Mouse (Mus musculus): ENCODE measurements around the gene Prdx1. TPM values are rescaled to one million over a fixed set of nuclear protein-coding genes. Genes with fewer than 3 reads are reported as not detected.

Prdx1 gene
- polyA plus RNA-seq, 1 experiment from 2014 or later = 1,472 TPM

Other genes starting within 250 kb of the Prdx1 start
- gene Mast2, start 221.4 kb upstream of the Prdx1 start, polyA plus RNA-seq (2016; fragmentation: Nextera tagmentation; extraction: Ambion mirVana) = 15.4 and 15.9 TPM in 2 replicates
- 19.7 and 22.9 TPM in 2 replicates for gene Ipp, start 178.0 kb upstream of the Prdx1 start, polyA plus RNA-seq (2016; fragmentation: Nextera tagmentation; extraction: Ambion mirVana)
- gene Tmem69, start 129.6 kb upstream of the Prdx1 start, polyA plus RNA-seq (2016; fragmentation: Nextera tagmentation; extraction: Ambion mirVana) = 25.0 and 27.7 TPM in 2 replicates
- gene Gpbp1l1, start 127.9 kb upstream of the Prdx1 start, polyA plus RNA-seq (2016; fragmentation: Nextera tagmentation; extraction: Ambion mirVana) = 28.3 and 32.2 TPM in 2 replicates
- gene Ccdc17, start 88.9 kb upstream of the Prdx1 start, polyA plus RNA-seq (2016; fragmentation: Nextera tagmentation; extraction: Ambion mirVana) = 2.4 and 3.5 TPM in 2 replicates
- 354 and 376 TPM in 2 replicates for gene Nasp, start 57.6 kb upstream of the Prdx1 start, polyA plus RNA-seq (2016; fragmentation: Nextera tagmentation; extraction: Ambion mirVana)
- gene Akr1a1, start 33.9 kb upstream of the Prdx1 start, polyA plus RNA-seq (2016; fragmentation: Nextera tagmentation; extraction: Ambion mirVana) = 534 and 550 TPM in 2 replicates
- 45.6 and 47.3 TPM in 2 replicates for gene Mmachc, start 22.9 kb downstream of the Prdx1 start, polyA plus RNA-seq (2016; fragmentation: Nextera tagmentation; extraction: Ambion mirVana)
- 31.5 and 37.0 TPM in 2 replicates for gene Ccdc163, start 23.0 kb downstream of the Prdx1 start, polyA plus RNA-seq (2016; fragmentation: Nextera tagmentation; extraction: Ambion mirVana)
- 9.0 and 9.4 TPM in 2 replicates for gene Tesk2, start 35.4 kb downstream of the Prdx1 start, polyA plus RNA-seq (2016; fragmentation: Nextera tagmentation; extraction: Ambion mirVana)
- gene Toe1, start 122.1 kb downstream of the Prdx1 start, polyA plus RNA-seq (2016; fragmentation: Nextera tagmentation; extraction: Ambion mirVana) = 41.3 and 44.1 TPM in 2 replicates
- gene Mutyh, start 122.2 kb downstream of the Prdx1 start, polyA plus RNA-seq (2016; fragmentation: Nextera tagmentation; extraction: Ambion mirVana) = 30.4 and 30.6 TPM in 2 replicates
- gene Hpdl, start 136.2 kb downstream of the Prdx1 start, polyA plus RNA-seq (2016; fragmentation: Nextera tagmentation; extraction: Ambion mirVana) = 1.5 and 2.2 TPM in 2 replicates
- 5.5 and 5.7 TPM in 2 replicates for gene Zswim5, start 191.8 kb downstream of the Prdx1 start, polyA plus RNA-seq (2016; fragmentation: Nextera tagmentation; extraction: Ambion mirVana)